Mouse (Mus musculus) cerebellum, adult 2 months (tissue): ENCODE results near the gene Aff3.

Experiments used
- CTCF ChIP-seq: fragments of 200-500 bp; IDR thresholded peaks from 2 replicates; pipeline ENCODE4 v1.5.1; 2011; ENCODE audit warnings: low read depth, mild to moderate bottlenecking, control low read depth, low read length, moderate library complexity, borderline replicate concordance; ENCODE audit not compliant: insufficient read depth
- POLR2A ChIP-seq: fragments of 200-500 bp; IDR thresholded peaks from 2 replicates; pipeline ENCODE4 v1.6.1; 2011; ENCODE audit warnings: low read length, control low read depth, borderline replicate concordance; ENCODE audit not compliant: insufficient read depth

DNA sequence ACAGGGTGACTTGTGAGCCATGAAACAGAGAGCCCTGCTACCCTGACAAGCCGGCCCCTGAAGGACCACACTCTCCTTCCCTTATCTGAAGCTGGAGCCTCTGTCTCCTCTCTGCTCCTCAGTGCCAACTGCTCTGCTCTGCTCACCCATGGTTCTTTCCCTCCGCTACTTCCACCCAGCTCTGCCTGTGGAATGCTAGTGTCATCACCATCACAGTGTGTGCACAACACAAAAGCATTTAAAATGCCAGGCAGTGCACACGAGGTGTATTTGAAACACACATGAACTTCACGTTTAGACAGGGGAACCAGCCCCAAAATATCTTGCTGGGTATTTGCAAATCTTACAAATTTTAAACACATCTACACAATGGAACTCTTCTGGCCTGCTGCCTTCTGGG lies 253.6 kb downstream of the Aff3 start:
- TF ChIP-seq POLR2A (no peak), CTCF (no peak)
